Mouse (Mus musculus) embryonic facial prominence, embryonic 15.5 days (tissue): ENCODE results near the gene Plppr3. TPM values are rescaled to one million over a fixed set of nuclear protein-coding genes. Genes with fewer than 3 reads are reported as not detected.

Experiments
- ATAC-seq: fragments of 200-750 bp; cut with Nextera tagmentation; 2 replicates; pipeline ENCODE4 v1.8.0; 2017; ENCODE audit warnings: low read depth, moderate TSS enrichment; ENCODE audit not compliant: insufficient number of reproducible peaks, low FRiP score, low TSS enrichment
- H3K27ac ChIP-seq: fragments of 300-500 bp; sonication (generic); replicated peaks from 2 replicates; pipeline ENCODE4 v1.5.1; 2015; ENCODE audit warnings: mild to moderate bottlenecking, inconsistent platforms
- H3K27me3 ChIP-seq: fragments of 300-500 bp; sonication (generic); 2 replicates; pipeline ENCODE4 v1.6.1; 2015; ENCODE audit warnings: inconsistent platforms
- H3K36me3 ChIP-seq: fragments of 300-500 bp; sonication (generic); 2 replicates; pipeline ENCODE4 v1.6.1; 2015; ENCODE audit warnings: mild to moderate bottlenecking, inconsistent platforms
- H3K4me1 ChIP-seq: fragments of 300-500 bp; sonication (generic); 2 replicates; pipeline ENCODE4 v1.6.1; 2015; ENCODE audit warnings: inconsistent platforms
- H3K4me2 ChIP-seq: fragments of 300-500 bp; sonication (generic); replicated peaks from 2 replicates; pipeline ENCODE4 v1.6.1; 2015; ENCODE audit warnings: mild to moderate bottlenecking, inconsistent platforms
- H3K4me3 ChIP-seq: fragments of 300-500 bp; sonication (generic); replicated peaks from 2 replicates; pipeline ENCODE4 v1.5.1; 2015; ENCODE audit warnings: mild to moderate bottlenecking, inconsistent platforms
- H3K9ac ChIP-seq: fragments of 300-500 bp; sonication (generic); 2 replicates; pipeline ENCODE4 v1.6.1; 2015; ENCODE audit warnings: inconsistent platforms
- H3K9me3 ChIP-seq: fragments of 300-500 bp; sonication (generic); replicated peaks from 2 replicates; pipeline ENCODE4 v1.6.1; 2016; ENCODE audit warnings: inconsistent platforms
- WGBS: fragments of 180-500 bp; shearing (Covaris S2); methylation state at CpG from one replicate; pipeline ENCODE4 v1.1.7; 2015; 5-methylcytosine and 5-hydroxymethylcytosine counted together
- microRNA-seq: library from miRNA; unstranded; fragments of <30 nt; microRNA quantifications from one replicate; pipeline ENCODE4, GENCODE M21; 2016; ENCODE audit warnings: borderline number of aligned reads
- polyA plus RNA-seq: library from polyadenylated mRNA; unstranded; fragments of >200 nt; fragmentation: Nextera tagmentation; extraction: Ambion mirVana; gene quantifications from 2 replicates; pipeline ENCODE4 v1.2.1, GENCODE M21; 2015

Gene Plppr3
- polyA plus RNA-seq, 1 experiment from 2014 or later: 68.2 TPM

- H3K9me3 ChIP-seq: no peaks in the 10 kb centered on the region
- peaks cover 7% of the 10 kb centered on the region for H3K4me1 ChIP-seq
- H3K36me3 ChIP-seq: peaks cover 46% of the 10 kb centered on the region
- no peak overlapping the region for H3K4me2 ChIP-seq
- WGBS: 86% methylated on average over 12 of the region's 12 CpGs
- H3K4me3 ChIP-seq: no peak overlapping the region
- H3K27ac ChIP-seq: no peak overlapping the region
- no peak overlapping the region for H3K9ac ChIP-seq
- H3K27me3 ChIP-seq: no peaks in the 10 kb centered on the region
- ATAC-seq: no peak
Measured at GRCm38 (mm10) chr10:79815671-79816494, 58.6 kb downstream of the Plppr3 start.

- H3K27ac ChIP-seq: no peak overlapping the region
- no peak overlapping the region for H3K4me3 ChIP-seq
- H3K4me1 ChIP-seq: peaks cover 7% of the 10 kb centered on the region
- H3K9me3 ChIP-seq: no peaks in the 10 kb centered on the region
- no peaks in the 10 kb centered on the region for H3K27me3 ChIP-seq
- WGBS: 82% methylated on average over 5 of the region's 5 CpGs
- no peak for ATAC-seq
- no peak overlapping the region for H3K9ac ChIP-seq
- no peak overlapping the region for H3K4me2 ChIP-seq
- peaks cover 44% of the 10 kb centered on the region for H3K36me3 ChIP-seq
Measured at GRCm38 (mm10) chr10:79814271-79814842, 60.1 kb downstream of the Plppr3 start.

GRCm38 (mm10) chr10:79811736-79812637, 62.4 kb downstream of the Plppr3 start:
- 33% methylated on average over 15 of the region's 15 CpGs for WGBS
- ATAC-seq: no peak
- H3K4me3 ChIP-seq: no peak overlapping the region
- H3K27ac ChIP-seq: no peak overlapping the region
- H3K27me3 ChIP-seq: no peaks in the 10 kb centered on the region
- H3K9ac ChIP-seq: no peak overlapping the region
- no peaks in the 10 kb centered on the region for H3K9me3 ChIP-seq
- no peak overlapping the region for H3K4me2 ChIP-seq
- H3K4me1 ChIP-seq: peaks cover 1% of the 10 kb centered on the region; the same call in 1 of the 2 replicates
- H3K36me3 ChIP-seq: peaks cover 49% of the 10 kb centered on the region

Small RNAs within 50 kb of the gene (microRNA-seq; reads per million reads assigned to microRNA genes)
- gene Mir6910: not detected

Other genes starting within 250 kb of the Plppr3 start
- gene Shc2, start 236.7 kb downstream of the Plppr3 start, polyA plus RNA-seq: 11.8 and 12.5 TPM in 2 replicates
- not detected in 2 replicates for gene Odf3l2, start 228.9 kb downstream of the Plppr3 start, polyA plus RNA-seq
- gene Madcam1, start 210.1 kb downstream of the Plppr3 start, polyA plus RNA-seq: 8.4 and 9.1 TPM in 2 replicates
- 62.4 and 63.6 TPM in 2 replicates for gene Tpgs1, start 205.3 kb downstream of the Plppr3 start, polyA plus RNA-seq
- 94.8 and 96.8 TPM in 2 replicates for gene Cdc34, start 192.4 kb downstream of the Plppr3 start, polyA plus RNA-seq
- 0.89 and 1.5 TPM in 2 replicates for gene Gzmm, start 185.6 kb downstream of the Plppr3 start, polyA plus RNA-seq
- gene Bsg, start 170.1 kb downstream of the Plppr3 start, polyA plus RNA-seq: 837 and 902 TPM in 2 replicates
- gene Hcn2, start 158.0 kb downstream of the Plppr3 start, polyA plus RNA-seq: 0.07 and 0.13 TPM in 2 replicates
- gene Polrmt, start 128.1 kb downstream of the Plppr3 start, polyA plus RNA-seq: 41.6 and 46.6 TPM in 2 replicates
- 2.5 and 3.9 TPM in 2 replicates for gene Fgf22, start 119.6 kb downstream of the Plppr3 start, polyA plus RNA-seq
- 110 and 127 TPM in 2 replicates for gene Rnf126, start 107.7 kb downstream of the Plppr3 start, polyA plus RNA-seq
- 20.1 and 20.2 TPM in 2 replicates for gene Fstl3, start 97.4 kb downstream of the Plppr3 start, polyA plus RNA-seq
- gene Prss57, start 83.7 kb downstream of the Plppr3 start, polyA plus RNA-seq: 0.07 TPM in 1 of 2 replicates, not detected in the other
- gene Palm, start 81.1 kb downstream of the Plppr3 start, polyA plus RNA-seq: 88.1 and 96.6 TPM in 2 replicates
- 5.4 and 7.8 TPM in 2 replicates for gene Misp, start 53.6 kb downstream of the Plppr3 start, polyA plus RNA-seq
- 299 and 325 TPM in 2 replicates for gene Ptbp1, start 20.2 kb downstream of the Plppr3 start, polyA plus RNA-seq
- 4.3 and 5.6 TPM in 2 replicates for gene Prtn3, start 158 bp downstream of the Plppr3 start, polyA plus RNA-seq
- 0.28 and 0.85 TPM in 2 replicates for gene Elane, start 11.6 kb upstream of the Plppr3 start, polyA plus RNA-seq
- not detected in 2 replicates for gene Cfd, start 16.2 kb upstream of the Plppr3 start, polyA plus RNA-seq
- gene Med16, start 34.3 kb upstream of the Plppr3 start, polyA plus RNA-seq: 44.0 and 48.4 TPM in 2 replicates
- gene Gm26602, start 36.2 kb upstream of the Plppr3 start, polyA plus RNA-seq: 5.2 TPM in 1 of 2 replicates, not detected in the other
- 1.1 and 1.4 TPM in 2 replicates for gene Kiss1r, start 42.3 kb upstream of the Plppr3 start, polyA plus RNA-seq
- 179 and 181 TPM in 2 replicates for gene R3hdm4, start 46.6 kb upstream of the Plppr3 start, polyA plus RNA-seq
- gene Arid3a, start 52.4 kb upstream of the Plppr3 start, polyA plus RNA-seq: 6.6 and 7.0 TPM in 2 replicates
- gene Wdr18, start 85.5 kb upstream of the Plppr3 start, polyA plus RNA-seq: 84.7 and 90.6 TPM in 2 replicates
- gene Grin3b, start 96.1 kb upstream of the Plppr3 start, polyA plus RNA-seq: 0.63 and 0.77 TPM in 2 replicates
- 23.9 and 29.3 TPM in 2 replicates for gene Tmem259, start 109.7 kb upstream of the Plppr3 start, polyA plus RNA-seq
- 288 and 296 TPM in 2 replicates for gene Cnn2, start 114.0 kb upstream of the Plppr3 start, polyA plus RNA-seq
- gene Abca7, start 121.9 kb upstream of the Plppr3 start, polyA plus RNA-seq: 3.7 and 4.0 TPM in 2 replicates
- 5.1 and 6.2 TPM in 2 replicates for gene Arhgap45, start 142.0 kb upstream of the Plppr3 start, polyA plus RNA-seq
- 218 and 221 TPM in 2 replicates for gene Polr2e, start 165.2 kb upstream of the Plppr3 start, polyA plus RNA-seq
- 503 and 528 TPM in 2 replicates for gene Gpx4, start 172.5 kb upstream of the Plppr3 start, polyA plus RNA-seq
- gene Sbno2, start 230.9 kb upstream of the Plppr3 start, polyA plus RNA-seq: 19.4 and 19.8 TPM in 2 replicates
- gene Stk11, start 241.2 kb upstream of the Plppr3 start, polyA plus RNA-seq: 21.3 and 27.3 TPM in 2 replicates